Mouse (Mus musculus): Measurements from ENCODE around the gene Cbfb. TPM values are rescaled to one million over a fixed set of nuclear protein-coding genes. Genes with fewer than 3 reads are reported as not detected.

Cbfb gene
- polyA plus RNA-seq, 1 experiment from 2014 or later = 33.5 TPM

GRCm38 (mm10) chr8:105152623-105153398, 17.7 kb upstream of the Cbfb start:
- Histone ChIP-seq H3K27me3 (ENCODE audit: control insufficient read depth, insufficient read depth, low read length) (no peaks in the 10 kb centered on the region), H3K9me3 (ENCODE audit: control insufficient read depth, low read length) (no peaks in the 10 kb centered on the region), H3K36me3 (ENCODE audit: control insufficient read depth, insufficient read depth, low read length) (no peaks in the 10 kb centered on the region), H3K4me1 (replicated peaks; ENCODE audit: control insufficient read depth, insufficient read depth) (no peaks in the 10 kb centered on the region), H3K27ac (replicated peaks) (no peak overlapping the region), H3K4me3 (ENCODE audit: low read depth, low read length) (peak overlapping the region; percentile 29), H3K9ac (ENCODE audit: low read length) (peak overlapping the region; percentile 51), H3K4me2 (replicated peaks; ENCODE audit: low read depth) (peak overlapping the region; percentile 55)
- 4% methylated on average over 27 of the region's 27 CpGs for WGBS
- DNase-seq (ENCODE audit: low spot score) (peak; percentile 80), ATAC-seq (ENCODE audit: low FRiP score, low TSS enrichment) (peak; percentile 53)
- peak; percentile 5; the same call in 1 of the 2 replicates for TF ChIP-seq CTCF (IDR thresholded peaks at IDR 0.05; ENCODE audit: low read depth)
- no peak for TF ChIP-seq EP300 (optimal IDR thresholded peaks at IDR 0.05)

DNA sequence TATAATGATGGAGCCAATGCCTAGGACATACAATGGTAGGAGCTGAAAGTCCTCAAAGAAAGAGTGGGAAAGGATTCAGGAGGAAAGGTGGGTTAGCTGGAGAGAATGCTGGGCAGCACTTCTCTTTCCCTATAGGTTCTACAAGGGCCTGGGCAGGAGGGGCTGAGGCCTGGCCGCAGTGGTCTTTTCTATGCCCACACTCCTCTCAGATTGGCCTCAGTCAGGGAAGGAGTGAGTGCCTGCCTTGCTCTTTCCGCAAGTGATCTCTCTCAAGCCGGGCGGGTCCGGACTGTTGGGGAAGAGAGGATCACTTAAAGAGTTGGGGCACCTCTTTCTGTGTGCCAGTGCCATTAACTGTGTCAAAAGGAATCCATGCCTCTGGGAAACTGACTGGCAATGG, 16.2 kb upstream of the Cbfb start:
- H3K27ac ChIP-seq (replicated peaks) = no peak overlapping the region
- no peaks in the 10 kb centered on the region for H3K9me3 ChIP-seq (ENCODE audit: control insufficient read depth, low read length)
- H3K4me2 ChIP-seq (replicated peaks; ENCODE audit: low read depth) = no peak overlapping the region
- H3K27me3 ChIP-seq (ENCODE audit: control insufficient read depth, insufficient read depth, low read length) = no peaks in the 10 kb centered on the region
- no peak for ATAC-seq (ENCODE audit: low FRiP score, low TSS enrichment)
- no peak overlapping the region for H3K4me3 ChIP-seq (ENCODE audit: low read depth, low read length)
- H3K9ac ChIP-seq (ENCODE audit: low read length) = no peak overlapping the region
- no peaks in the 10 kb centered on the region for H3K36me3 ChIP-seq (ENCODE audit: control insufficient read depth, insufficient read depth, low read length)
- DNase-seq (ENCODE audit: low spot score) = no peak
- H3K4me1 ChIP-seq (replicated peaks; ENCODE audit: control insufficient read depth, insufficient read depth) = no peaks in the 10 kb centered on the region
- WGBS = 92% methylated on average over 5 of the region's 5 CpGs
- TF ChIP-seq CTCF (IDR thresholded peaks at IDR 0.05; ENCODE audit: low read depth) = no peak
- no peak for TF ChIP-seq EP300 (optimal IDR thresholded peaks at IDR 0.05)

- Histone ChIP-seq H3K4me3 (ENCODE audit: low read depth, low read length) (no peak overlapping the region), H3K27ac (replicated peaks) (no peak overlapping the region), H3K4me2 (replicated peaks; ENCODE audit: low read depth) (no peak overlapping the region), H3K9ac (ENCODE audit: low read length) (no peak overlapping the region), H3K27me3 (ENCODE audit: control insufficient read depth, insufficient read depth, low read length) (no peaks in the 10 kb centered on the region), H3K9me3 (ENCODE audit: control insufficient read depth, low read length) (no peaks in the 10 kb centered on the region), H3K4me1 (replicated peaks; ENCODE audit: control insufficient read depth, insufficient read depth) (no peaks in the 10 kb centered on the region), H3K36me3 (ENCODE audit: control insufficient read depth, insufficient read depth, low read length) (no peaks in the 10 kb centered on the region)
- no peak for DNase-seq (ENCODE audit: low spot score)
- WGBS = 84% methylated on average over 6 of the region's 6 CpGs
- ATAC-seq (ENCODE audit: low FRiP score, low TSS enrichment) = no peak
- TF ChIP-seq EP300 (optimal IDR thresholded peaks at IDR 0.05) = no peak
- TF ChIP-seq CTCF (IDR thresholded peaks at IDR 0.05; ENCODE audit: low read depth) = no peak
Observed at GRCm38 (mm10) chr8:105155091-105155745, 15.3 kb upstream of the Cbfb start.

DNA sequence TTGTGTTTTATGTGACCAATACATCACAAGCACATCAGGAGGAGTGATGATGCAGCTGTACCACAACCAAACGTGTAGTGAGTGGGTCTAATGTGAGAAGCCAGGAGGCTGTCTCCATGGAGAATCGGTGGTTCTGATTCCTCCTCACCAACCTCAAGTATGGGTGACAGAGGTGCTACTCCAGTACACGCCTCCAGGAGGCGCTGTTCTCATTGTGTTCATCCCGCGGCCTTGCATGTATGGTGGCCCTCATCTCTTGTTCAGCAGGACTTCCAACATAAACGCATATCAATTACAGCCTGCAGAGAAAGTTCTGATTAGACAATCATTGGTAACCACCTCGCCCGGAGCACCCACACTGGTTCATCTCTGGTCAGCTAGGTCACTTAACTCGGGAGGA, 12.9 kb upstream of the Cbfb start:
- H3K9me3 ChIP-seq (ENCODE audit: control insufficient read depth, low read length) = no peaks in the 10 kb centered on the region
- no peaks in the 10 kb centered on the region for H3K4me1 ChIP-seq (replicated peaks; ENCODE audit: control insufficient read depth, insufficient read depth)
- no peaks in the 10 kb centered on the region for H3K27me3 ChIP-seq (ENCODE audit: control insufficient read depth, insufficient read depth, low read length)
- no peak overlapping the region for H3K9ac ChIP-seq (ENCODE audit: low read length)
- no peak for ATAC-seq (ENCODE audit: low FRiP score, low TSS enrichment)
- H3K4me2 ChIP-seq (replicated peaks; ENCODE audit: low read depth) = no peak overlapping the region
- no peak overlapping the region for H3K27ac ChIP-seq (replicated peaks)
- TF ChIP-seq CTCF (IDR thresholded peaks at IDR 0.05; ENCODE audit: low read depth) (peak; percentile 74), EP300 (optimal IDR thresholded peaks at IDR 0.05) (no peak)
- H3K36me3 ChIP-seq (ENCODE audit: control insufficient read depth, insufficient read depth, low read length) = no peaks in the 10 kb centered on the region
- no peak overlapping the region for H3K4me3 ChIP-seq (ENCODE audit: low read depth, low read length)
- 49% methylated on average over 10 of the region's 10 CpGs for WGBS
- DNase-seq (ENCODE audit: low spot score) = peak; percentile 46

GRCm38 (mm10) chr8:105158084-105158483, 12.4 kb upstream of the Cbfb start:
- WGBS = 67% methylated on average over 3 of the region's 3 CpGs
- DNase-seq (ENCODE audit: low spot score) (no peak), ATAC-seq (ENCODE audit: low FRiP score, low TSS enrichment) (no peak)
- no peak overlapping the region for H3K27ac ChIP-seq (replicated peaks)
- no peaks in the 10 kb centered on the region for H3K4me1 ChIP-seq (replicated peaks; ENCODE audit: control insufficient read depth, insufficient read depth)
- no peaks in the 10 kb centered on the region for H3K36me3 ChIP-seq (ENCODE audit: control insufficient read depth, insufficient read depth, low read length)
- no peaks in the 10 kb centered on the region for H3K27me3 ChIP-seq (ENCODE audit: control insufficient read depth, insufficient read depth, low read length)
- no peaks in the 10 kb centered on the region for H3K9me3 ChIP-seq (ENCODE audit: control insufficient read depth, low read length)
- no peak overlapping the region for H3K4me2 ChIP-seq (replicated peaks; ENCODE audit: low read depth)
- no peak overlapping the region for H3K4me3 ChIP-seq (ENCODE audit: low read depth, low read length)
- H3K9ac ChIP-seq (ENCODE audit: low read length) = no peak overlapping the region
- TF ChIP-seq CTCF (IDR thresholded peaks at IDR 0.05; ENCODE audit: low read depth) = peak; percentile 32
- no peak for TF ChIP-seq EP300 (optimal IDR thresholded peaks at IDR 0.05)

DNA sequence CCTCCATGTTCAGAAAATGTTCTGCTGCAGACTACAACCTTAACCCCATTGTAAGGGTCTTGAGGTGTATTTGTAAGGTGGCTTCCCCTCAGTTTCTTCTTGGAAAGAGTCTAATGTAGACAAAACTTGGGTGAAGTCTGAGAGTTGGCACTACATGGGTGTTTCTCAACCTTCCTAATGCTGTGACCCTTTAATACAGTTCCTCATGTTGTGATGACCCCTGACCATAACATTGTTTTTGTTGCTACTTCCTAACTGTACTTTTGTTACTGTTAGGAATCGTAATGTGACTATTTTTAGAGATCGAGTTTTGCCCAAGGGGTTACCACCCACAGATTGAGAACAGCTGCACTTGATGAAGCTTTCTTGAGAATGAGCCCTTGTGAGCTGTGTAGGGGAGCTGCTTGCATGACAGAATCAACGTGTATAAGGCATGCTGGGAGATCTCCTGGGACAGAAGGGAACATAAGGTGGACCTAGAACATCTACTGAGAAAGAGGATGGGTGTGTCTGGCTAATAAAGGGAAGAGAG, 9.3 kb upstream of the Cbfb start:
- ATAC-seq (ENCODE audit: low FRiP score, low TSS enrichment) = no peak
- TF ChIP-seq CTCF (IDR thresholded peaks at IDR 0.05; ENCODE audit: low read depth) (no peak), EP300 (optimal IDR thresholded peaks at IDR 0.05) (no peak)
- Histone ChIP-seq H3K9ac (ENCODE audit: low read length) (no peak overlapping the region), H3K27ac (replicated peaks) (no peak overlapping the region), H3K9me3 (ENCODE audit: control insufficient read depth, low read length) (no peaks in the 10 kb centered on the region), H3K4me1 (replicated peaks; ENCODE audit: control insufficient read depth, insufficient read depth) (no peaks in the 10 kb centered on the region), H3K27me3 (ENCODE audit: control insufficient read depth, insufficient read depth, low read length) (no peaks in the 10 kb centered on the region), H3K36me3 (ENCODE audit: control insufficient read depth, insufficient read depth, low read length) (no peaks in the 10 kb centered on the region), H3K4me2 (replicated peaks; ENCODE audit: low read depth) (no peak overlapping the region), H3K4me3 (ENCODE audit: low read depth, low read length) (no peak overlapping the region)
- DNase-seq (ENCODE audit: low spot score) = no peak
- 37% methylated on average over 3 of the region's 3 CpGs for WGBS

All from stomach, postnatal 0 days (tissue).